Mouse (Mus musculus) hindbrain, postnatal 0 days (tissue): Measurements from ENCODE around the gene Fbxo44. TPM values are rescaled to one million over a fixed set of nuclear protein-coding genes. Genes with fewer than 3 reads are reported as not detected.

ENCODE experiments used
- ATAC-seq: fragments of 200-750 bp; cut with Nextera tagmentation; 2 replicates; pipeline ENCODE4 v1.8.0; 2017; ENCODE audit warnings: mild to moderate bottlenecking, moderate TSS enrichment, moderate library complexity
- DNase-seq: peaks from one replicate; pipeline ENCODE4 v3.0.0-alpha.2; 2015; ENCODE audit warnings: low spot score
- H3K27ac ChIP-seq: fragments of 300-500 bp; sonication (generic); 2 replicates; pipeline ENCODE4 v1.5.1; 2014; ENCODE audit warnings: mild to moderate bottlenecking
- H3K27me3 ChIP-seq: fragments of 300-500 bp; sonication (generic); 2 replicates; pipeline ENCODE4 v1.6.1; 2014; ENCODE audit warnings: low read length, mixed read lengths; ENCODE audit not compliant: insufficient read depth
- H3K36me3 ChIP-seq: fragments of 300-500 bp; sonication (generic); 2 replicates; pipeline ENCODE4 v1.6.1; 2014; ENCODE audit warnings: low read length, mixed read lengths; ENCODE audit not compliant: insufficient read depth
- H3K4me1 ChIP-seq: fragments of 300-500 bp; sonication (generic); 2 replicates; pipeline ENCODE4 v1.6.1; 2014; ENCODE audit warnings: antibody characterized with exemption, low read length, mixed read lengths; ENCODE audit not compliant: insufficient read depth
- H3K4me2 ChIP-seq: fragments of 300-500 bp; sonication (generic); 2 replicates; pipeline ENCODE4 v1.6.1; 2014; ENCODE audit warnings: low read depth, mild to moderate bottlenecking, low read length, moderate library complexity, mixed read lengths
- H3K4me3 ChIP-seq: fragments of 300-500 bp; sonication (generic); 2 replicates; pipeline ENCODE4 v1.5.1; 2014; ENCODE audit warnings: low read length
- H3K9ac ChIP-seq: fragments of 300-500 bp; sonication (generic); replicated peaks from 2 replicates; pipeline ENCODE4 v1.6.1; 2014; ENCODE audit warnings: mild to moderate bottlenecking, low read length, moderate library complexity, mixed read lengths
- H3K9me3 ChIP-seq: fragments of 300-500 bp; sonication (generic); 2 replicates; pipeline ENCODE4 v1.6.1; 2016; ENCODE audit warnings: low read length, mixed read lengths
- CTCF ChIP-seq: IDR thresholded peaks from 2 replicates; pipeline ENCODE4 v1.5.1; 2016; ENCODE audit warnings: antibody characterized with exemption, control low read depth, low read depth
- WGBS: fragments of 180-500 bp; shearing (Covaris S2); extraction: QIAGEN DNeasy Blood & Tissue Kit; methylation state at CpG from one replicate; pipeline ENCODE4 v1.1.7; 2014; 5-methylcytosine and 5-hydroxymethylcytosine counted together
- polyA plus RNA-seq: library from polyadenylated mRNA; unstranded; fragments of >200 nt; fragmentation: Nextera tagmentation; extraction: Ambion mirVana; gene quantifications from 2 replicates; pipeline ENCODE4 v1.2.1, GENCODE M21; 2015
- total RNA-seq: library from RNA; depleted of rRNA; stranded (reverse); fragments of >200 nt; gene quantifications from 2 replicates; pipeline ENCODE4 v1.2.3, GENCODE M21; 2014

The Fbxo44 gene
- total and polyA plus RNA-seq, 2 experiments from 2014 or later, result 118 to 199 TPM

GRCm38 (mm10) chr4:148131497-148132081 lies 28.7 kb downstream of the Fbxo44 start:
- H3K36me3 ChIP-seq, result no peaks in the 10 kb centered on the region
- H3K9ac ChIP-seq, result peak overlapping the region; percentile 87
- peak overlapping the region; percentile 78 for H3K4me3 ChIP-seq
- H3K27ac ChIP-seq, result peak overlapping the region; percentile 94
- ATAC-seq, result peak; percentile 52
- peaks cover 12% of the 10 kb centered on the region; the same call in 1 of the 2 replicates for H3K4me1 ChIP-seq
- H3K4me2 ChIP-seq, result peak overlapping the region; percentile 93
- H3K27me3 ChIP-seq, result no peaks in the 10 kb centered on the region
- under 1% methylated on average over 21 of the region's 21 CpGs for WGBS
- H3K9me3 ChIP-seq, result no peaks in the 10 kb centered on the region
- peak; percentile 45 for DNase-seq
- no peak for TF ChIP-seq CTCF

- H3K9ac ChIP-seq, result peak within 1 kb of the TSS; percentile 87
- no peaks in the 10 kb centered on the region for H3K36me3 ChIP-seq
- peak; percentile 83 for DNase-seq
- ATAC-seq, result peak; percentile 78
- H3K4me3 ChIP-seq, result peak within 1 kb of the TSS; percentile 78
- H3K9me3 ChIP-seq, result no peaks in the 10 kb centered on the region
- H3K4me1 ChIP-seq, result peaks cover 17% of the 10 kb centered on the region; the same call in 1 of the 2 replicates
- WGBS, result 2% methylated on average over 75 of the region's 87 CpGs
- H3K27me3 ChIP-seq, result no peaks in the 10 kb centered on the region
- peak within 1 kb of the TSS; percentile 93 for H3K4me2 ChIP-seq
- no peak for TF ChIP-seq CTCF
- H3K27ac ChIP-seq, result peak within 1 kb of the TSS; percentile 94
These were observed 29.5 kb downstream of the Fbxo44 start, which contains the start of gene Draxin for GRCm38 (mm10) chr4:148130561-148131413. Draxin (minus strand) TSS chr4:148130698.

- WGBS, result 1% methylated on average over 18 of the region's 18 CpGs
- TF ChIP-seq CTCF, result no peak
- Histone ChIP-seq H3K4me2 (peak within 1 kb of the TSS; percentile 93), H3K27me3 (no peaks in the 10 kb centered on the region), H3K9me3 (no peaks in the 10 kb centered on the region), H3K4me1 (peaks cover 17% of the 10 kb centered on the region; the same call in 1 of the 2 replicates), H3K9ac (peak within 1 kb of the TSS; percentile 87), H3K36me3 (no peaks in the 10 kb centered on the region), H3K4me3 (peak within 1 kb of the TSS; percentile 78), H3K27ac (peak within 1 kb of the TSS; percentile 94)
- DNase-seq (peak; percentile 54), ATAC-seq (peak; percentile 6)
These were observed 30.1 kb downstream of the Fbxo44 start, which contains the start of gene Mad2l2 for GRCm38 (mm10) chr4:148130133-148130532. Mad2l2 (plus strand) TSS chr4:148130384.

GRCm38 (mm10) chr4:148128672-148129071 lies 31.6 kb downstream of the Fbxo44 start:
- no peak for DNase-seq
- peaks cover 21% of the 10 kb centered on the region; the same call in 1 of the 2 replicates for H3K4me1 ChIP-seq
- H3K4me2 ChIP-seq, result peak overlapping the region; percentile 93
- H3K27ac ChIP-seq, result peak overlapping the region; percentile 94
- ATAC-seq, result no peak
- H3K9me3 ChIP-seq, result no peaks in the 10 kb centered on the region
- no peaks in the 10 kb centered on the region for H3K36me3 ChIP-seq
- H3K4me3 ChIP-seq, result peak overlapping the region; percentile 78
- peak overlapping the region; percentile 19; the same call in 1 of the 2 replicates for H3K9ac ChIP-seq
- no peaks in the 10 kb centered on the region for H3K27me3 ChIP-seq
- 26% methylated on average over 2 of the region's 2 CpGs for WGBS
- no peak for TF ChIP-seq CTCF

GRCm38 (mm10) chr4:148128241-148128640 lies 32.0 kb downstream of the Fbxo44 start:
- Histone ChIP-seq H3K9me3 (no peaks in the 10 kb centered on the region), H3K27me3 (no peaks in the 10 kb centered on the region), H3K4me2 (peak overlapping the region; percentile 93), H3K4me3 (peak overlapping the region; percentile 78), H3K27ac (peak overlapping the region; percentile 94), H3K4me1 (peaks cover 21% of the 10 kb centered on the region; the same call in 1 of the 2 replicates), H3K9ac (no peak overlapping the region), H3K36me3 (no peaks in the 10 kb centered on the region)
- no peak for ATAC-seq
- TF ChIP-seq CTCF, result no peak
- 56% methylated on average over 1 of the region's 1 CpGs for WGBS
- no peak for DNase-seq

- Histone ChIP-seq H3K9ac (no peak overlapping the region), H3K9me3 (no peaks in the 10 kb centered on the region), H3K27ac (peak overlapping the region; percentile 78), H3K27me3 (no peaks in the 10 kb centered on the region), H3K36me3 (no peaks in the 10 kb centered on the region), H3K4me2 (no peak overlapping the region), H3K4me3 (no peak overlapping the region), H3K4me1 (peaks cover 12% of the 10 kb centered on the region; the same call in 1 of the 2 replicates)
- WGBS, result 60% methylated on average over 3 of the region's 3 CpGs
- ATAC-seq (no peak), DNase-seq (no peak)
- TF ChIP-seq CTCF, result no peak
These were observed 37.6 kb downstream of the Fbxo44 start for GRCm38 (mm10) chr4:148122694-148123066.
